Mouse (Mus musculus) lung, adult 2 months (tissue): ENCODE measurements around the gene Csrnp1. TPM values are rescaled to one million over a fixed set of nuclear protein-coding genes. Genes with fewer than 3 reads are reported as not detected.

Experiments used
- DNase-seq: peaks from one replicate; pipeline ENCODE4 v3.0.0; 2022
- H3K4me1 ChIP-seq: fragments of 200-500 bp; 2 replicates; pipeline ENCODE4 v1.6.1; 2011; ENCODE audit warnings: low read length; ENCODE audit not compliant: control insufficient read depth, insufficient read depth
- H3K4me3 ChIP-seq: fragments of 200-500 bp; replicated peaks from 2 replicates; pipeline ENCODE3; 2011; ENCODE audit warnings: low read depth, mild to moderate bottlenecking, control low read depth, low read length; ENCODE audit errors: extremely low read depth
- CTCF ChIP-seq: fragments of 200-500 bp; IDR thresholded peaks from 2 replicates; pipeline ENCODE4 v1.5.1; 2011; ENCODE audit warnings: mild to moderate bottlenecking, low read length, control low read depth; ENCODE audit not compliant: insufficient read depth
- POLR2A ChIP-seq: fragments of 200-500 bp; IDR thresholded peaks from 2 replicates; pipeline ENCODE4 v1.6.1; 2011; ENCODE audit warnings: low read depth, mild to moderate bottlenecking, control low read depth, low read length, borderline replicate concordance; ENCODE audit errors: extremely low read depth
- WGBS: fragments of 180-500 bp; shearing (Covaris S2); methylation state at CpG from one replicate; pipeline ENCODE4 v1.1.7; 2018; 5-methylcytosine and 5-hydroxymethylcytosine counted together
- polyA plus RNA-seq: library from polyadenylated mRNA; depleted of rRNA; stranded (reverse); fragments of >200 nt; gene quantifications from 2 replicates; pipeline ENCODE4 v1.2.3, GENCODE M21; 2012

Csrnp1 gene
- polyA plus RNA-seq, 1 experiment = 53.3 TPM

DNA sequence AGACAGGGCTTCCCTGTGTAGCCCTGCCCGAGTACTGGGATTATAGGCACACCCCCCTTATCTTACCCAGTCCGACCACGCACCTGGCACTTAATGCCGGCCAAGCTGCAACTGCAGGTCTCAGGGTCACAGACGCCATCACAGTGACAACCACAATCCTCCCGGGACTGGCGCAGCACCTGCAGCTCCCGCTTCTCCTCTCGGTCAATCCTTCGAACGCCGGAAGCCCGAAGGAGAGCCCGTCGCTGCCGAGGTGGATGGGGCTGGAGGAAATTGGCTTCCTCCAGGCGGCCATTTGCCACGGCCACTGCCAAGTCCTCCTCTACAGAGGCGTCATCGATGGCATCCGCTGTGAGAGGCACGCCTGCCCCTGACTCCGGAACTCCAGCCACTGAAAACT, 11.2 kb downstream of the Csrnp1 start:
- H3K4me1 ChIP-seq = peaks cover 28% of the 10 kb centered on the region
- H3K4me3 ChIP-seq = no peak overlapping the region
- TF ChIP-seq CTCF (no peak), POLR2A (no peak)
- DNase-seq = no peak
- 87% methylated on average over 23 of the region's 23 CpGs for WGBS

DNA sequence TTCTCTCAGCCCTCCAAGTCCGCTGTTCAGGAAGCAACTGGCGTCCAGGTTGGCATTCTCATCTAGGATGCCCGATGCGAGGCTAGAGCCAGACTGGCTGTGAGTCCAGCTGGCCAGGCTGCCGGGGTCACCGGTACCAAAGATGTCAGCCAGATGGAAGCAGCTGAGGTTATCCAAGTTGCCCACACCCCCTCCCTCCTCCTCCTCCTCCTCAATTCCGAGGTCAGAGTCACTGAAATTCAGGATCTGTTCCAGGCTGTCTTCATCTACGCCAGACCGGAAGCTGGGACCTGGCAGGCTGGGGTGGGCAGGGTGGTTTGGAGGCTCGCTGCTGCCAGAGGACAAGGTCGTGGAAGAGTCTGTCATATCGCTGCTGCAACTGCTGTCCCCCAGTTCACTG, 11.9 kb downstream of the Csrnp1 start:
- no peak for DNase-seq

DNA sequence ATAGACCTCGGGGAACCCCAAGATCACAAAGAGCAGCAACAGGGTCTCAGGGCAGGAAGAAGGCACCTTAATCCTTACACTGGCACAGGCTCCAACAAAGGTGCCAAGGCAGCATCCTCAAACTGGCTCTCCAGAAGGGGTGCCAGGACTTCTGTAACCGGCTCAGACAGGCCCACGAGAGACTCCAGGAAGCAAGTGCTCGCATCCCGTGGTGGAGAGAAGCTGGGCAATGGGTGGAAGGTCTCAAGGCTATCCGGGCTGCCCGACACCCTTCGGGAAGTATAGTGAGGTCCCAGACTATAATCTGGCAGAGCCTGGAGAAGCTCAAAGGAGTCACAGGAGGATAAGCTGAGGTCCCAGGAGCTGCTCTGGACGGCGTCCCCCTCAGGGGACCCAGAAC, 12.3 kb downstream of the Csrnp1 start:
- Histone ChIP-seq H3K4me3 (no peak overlapping the region), H3K4me1 (peaks cover 17% of the 10 kb centered on the region)
- TF ChIP-seq CTCF (no peak), POLR2A (no peak)
- no peak for DNase-seq
- WGBS = 79% methylated on average over 10 of the region's 10 CpGs

More for the DNA sequence above, 11.9 kb downstream of the Csrnp1 start:
- TF ChIP-seq POLR2A = no peak
- TF ChIP-seq CTCF = no peak
- H3K4me1 ChIP-seq = peaks cover 21% of the 10 kb centered on the region
- 68% methylated on average over 12 of the region's 12 CpGs for WGBS
- H3K4me3 ChIP-seq = no peak overlapping the region

DNA sequence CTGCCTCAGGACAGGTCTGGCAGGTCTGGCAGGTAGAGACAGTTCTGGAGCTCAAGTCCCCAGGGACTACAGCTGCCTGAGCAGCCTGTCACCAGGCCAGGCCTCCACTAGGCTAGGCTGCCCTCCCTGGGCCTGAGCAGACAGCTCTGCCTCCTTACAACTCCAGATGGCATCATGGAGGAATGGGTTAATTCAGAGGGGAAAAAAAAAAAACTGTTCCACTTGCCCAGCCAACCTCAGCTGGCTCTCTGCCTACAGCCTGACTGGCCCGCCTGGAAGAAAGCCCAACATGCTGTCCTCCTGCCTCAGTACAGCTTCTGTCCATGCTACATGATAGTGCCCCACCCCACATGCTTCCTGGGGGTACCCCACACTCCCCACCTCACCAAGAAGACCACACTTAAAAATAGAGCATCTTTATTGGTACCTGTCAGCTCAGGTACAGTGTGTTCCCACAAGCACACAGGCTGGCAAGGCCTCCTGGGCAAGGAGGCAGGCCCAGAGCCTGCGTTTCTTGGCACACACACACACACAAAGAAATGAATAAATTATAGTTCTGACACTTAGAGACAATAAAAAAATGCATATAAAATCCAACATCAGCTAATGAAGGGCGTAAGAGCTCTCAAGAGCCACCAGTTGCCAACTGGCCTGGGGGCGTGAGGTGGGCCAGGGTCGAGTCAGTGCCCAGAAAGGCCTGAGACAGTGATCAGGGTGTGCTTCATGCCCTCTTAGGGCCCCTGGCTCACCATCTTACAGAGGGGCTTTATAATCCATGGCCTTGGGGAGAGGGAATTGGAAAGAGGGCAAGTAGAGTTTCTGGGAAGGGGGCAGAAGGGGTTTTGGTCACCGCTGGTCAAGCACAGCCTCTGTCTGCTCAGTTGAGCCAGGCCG, 13.4 kb downstream of the Csrnp1 start:
- no peak for TF ChIP-seq CTCF
- no peak for DNase-seq
- 68% methylated on average over 7 of the region's 7 CpGs for WGBS
- Histone ChIP-seq H3K4me1 (peaks cover 10% of the 10 kb centered on the region), H3K4me3 (no peak overlapping the region)

DNA sequence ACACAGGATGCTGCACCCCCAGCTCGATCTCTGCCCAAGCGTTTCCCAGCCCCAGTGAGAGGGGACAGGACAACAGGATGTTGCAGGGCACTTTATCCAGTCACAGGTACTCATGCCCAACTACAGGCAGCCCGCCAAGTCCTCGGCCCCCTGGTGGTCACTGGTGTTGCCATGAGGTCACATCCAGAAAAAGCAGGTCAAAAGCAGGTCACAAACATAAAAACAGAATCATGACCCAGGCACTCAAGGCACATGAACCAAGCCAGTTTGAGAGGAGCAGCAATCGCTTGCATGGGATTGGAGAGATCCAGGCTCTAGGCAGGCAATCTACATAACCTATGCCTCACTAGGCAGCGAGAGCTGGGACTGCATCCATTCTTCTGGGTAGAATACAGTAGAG, 14.2 kb downstream of the Csrnp1 start:
- Histone ChIP-seq H3K4me1 (peaks cover 10% of the 10 kb centered on the region), H3K4me3 (no peak overlapping the region)
- TF ChIP-seq CTCF (peak; percentile 40; the same call in 1 of the 2 replicates), POLR2A (no peak)
- peak; percentile 62 for DNase-seq
- 29% methylated on average over 6 of the region's 6 CpGs for WGBS

GRCm38 (mm10) chr9:119969811-119970210, 14.6 kb downstream of the Csrnp1 start:
- H3K4me1 ChIP-seq = peaks cover 10% of the 10 kb centered on the region
- WGBS = 71% methylated on average over 7 of the region's 7 CpGs
- no peak for TF ChIP-seq CTCF
- TF ChIP-seq POLR2A = no peak
- no peak overlapping the region for H3K4me3 ChIP-seq
- no peak for DNase-seq

DNA sequence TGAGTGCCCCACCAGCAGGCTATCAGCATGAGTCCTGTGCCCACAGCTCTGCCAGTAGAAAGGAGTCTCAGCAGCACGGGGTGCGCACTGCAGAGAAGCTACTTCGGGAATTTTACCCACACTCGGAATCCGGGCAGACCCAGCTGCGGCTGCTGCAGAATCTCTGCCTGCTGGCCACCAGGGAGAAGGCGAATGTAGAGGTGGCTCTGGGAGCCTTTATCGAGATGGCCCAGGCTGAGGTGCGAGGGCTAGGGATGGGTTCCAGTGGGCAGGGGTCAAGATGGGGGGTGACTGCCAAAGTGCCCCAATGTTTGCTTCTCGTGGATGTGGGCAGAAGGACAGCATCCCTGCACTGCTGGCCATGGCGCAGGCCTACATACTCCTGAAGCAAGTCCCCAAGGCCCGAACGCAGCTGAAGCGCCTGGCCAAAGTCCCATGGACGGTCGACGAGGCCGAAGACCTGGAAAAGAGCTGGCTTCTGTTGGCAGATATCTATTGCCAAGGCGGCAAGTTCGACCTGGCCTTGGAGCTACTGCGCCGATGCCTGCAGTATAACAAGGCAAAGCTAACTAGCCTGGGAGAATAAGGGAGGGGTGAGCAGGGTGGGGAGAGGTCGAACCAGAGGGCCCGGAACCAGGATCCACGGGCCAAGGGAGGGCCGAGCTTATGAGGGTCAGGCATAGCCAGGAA, 18.1 kb downstream of the Csrnp1 start:
- TF ChIP-seq CTCF = no peak
- TF ChIP-seq POLR2A = no peak
- Histone ChIP-seq H3K4me3 (no peak overlapping the region), H3K4me1 (peaks cover 13% of the 10 kb centered on the region)
- no peak for DNase-seq
- 89% methylated on average over 26 of the region's 26 CpGs for WGBS

DNA sequence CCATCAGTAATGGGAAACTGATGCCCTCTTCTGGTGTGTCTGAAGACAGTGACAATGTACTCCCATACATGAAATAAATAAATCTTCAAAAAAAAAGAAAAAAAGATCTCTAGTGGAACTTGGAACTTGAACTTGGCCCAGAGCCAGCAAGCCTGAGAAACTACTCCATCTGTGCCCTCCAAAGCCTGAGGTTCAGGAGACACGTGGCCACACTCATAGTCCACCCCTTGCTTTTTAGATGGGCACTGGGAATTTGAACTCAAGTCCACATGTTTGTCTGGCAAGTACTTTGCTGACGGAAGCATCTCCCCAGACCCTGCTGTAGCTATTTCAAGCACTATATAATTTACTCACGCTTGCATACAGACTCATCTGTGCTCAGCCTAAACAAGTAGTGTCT, 19.3 kb downstream of the Csrnp1 start:
- TF ChIP-seq POLR2A (no peak), CTCF (no peak)
- no peak for DNase-seq
- Histone ChIP-seq H3K4me3 (no peak overlapping the region), H3K4me1 (peaks cover 4% of the 10 kb centered on the region)
- WGBS = 64% methylated on average over 3 of the region's 3 CpGs

DNA sequence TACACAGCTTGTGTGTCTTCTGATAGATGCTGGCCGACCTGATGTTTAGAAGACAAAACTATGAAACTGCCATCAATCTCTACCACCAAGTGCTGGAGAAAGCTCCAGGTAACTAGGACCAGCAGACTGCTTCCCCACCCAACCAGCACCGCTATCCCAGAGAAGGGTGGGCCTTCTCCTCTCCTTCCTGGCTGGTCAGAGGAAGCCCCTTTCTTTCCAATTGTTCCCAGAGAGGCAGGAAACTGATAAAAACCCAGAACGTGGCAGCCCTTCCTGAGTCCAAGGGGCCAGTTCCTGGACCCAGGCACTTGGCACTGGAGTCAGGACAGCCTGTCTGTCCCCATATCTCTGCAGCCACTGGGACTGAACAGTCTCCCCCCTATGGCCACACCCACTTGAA, 20.3 kb downstream of the Csrnp1 start:
- Histone ChIP-seq H3K4me1 (0 out of 2 replicates have a peak, but pooled peaks cover 2% of the 10 kb centered on the region), H3K4me3 (peak overlapping the region; percentile 52)
- peak; percentile 34 for DNase-seq
- 53% methylated on average over 3 of the region's 3 CpGs for WGBS
- TF ChIP-seq POLR2A (0 out of 2 replicates have a peak, but pooled peaks have one; percentile 26), CTCF (no peak)
